Mouse (Mus musculus) Patski (cell line): ENCODE data around the gene Prpf8. TPM values are rescaled to one million over a fixed set of nuclear protein-coding genes. Genes with fewer than 3 reads are reported as not detected.

Experiments used
- ATAC-seq: fragments of 100-300 bp; one replicate; pipeline ENCODE4 v1.8.0; 2021
- CTCF ChIA-PET: fragments of 350-600 bp; sonication (Branson Sonifier 250); formaldehyde crosslinking; loops from one replicate; lab custom pipeline; 2022; ENCODE audit warnings: inconsistent platforms; lab: Charles Lee
- POLR2A ChIA-PET: fragments of 350-600 bp; sonication (Branson Sonifier 250); formaldehyde crosslinking; loops from one replicate; lab custom pipeline; 2022; ENCODE audit warnings: antibody characterized with exemption, inconsistent platforms; lab: Charles Lee
- DNase-seq: peaks from one replicate; pipeline ENCODE4 v3.0.0-alpha.2; 2011; ENCODE audit warnings: low read depth, low spot score
- H3K27me3 ChIP-seq: fragments of 371-371 bp; one replicate; pipeline ENCODE4 v1.5.1; 2021
- CTCF ChIP-seq: fragments of 100-300 bp; IDR thresholded peaks from one replicate; pipeline ENCODE4 v1.5.1; 2021
- in situ Hi-C: fragments of 300-500 bp; cut with MboI; formaldehyde crosslinking; loops from 3 replicates; pipeline ENCODE4 v1.11.1; 2018; ENCODE audit warnings: low pct_unique_long_range_greater_than_20kb, mixed read lengths
- polyA plus RNA-seq: library from polyadenylated mRNA; unstranded; gene quantifications from one replicate; pipeline ENCODE4 v1.2.3, GENCODE M21; 2021

Gene Prpf8
- polyA plus RNA-seq, 1 experiment from 2014 or later = 132 TPM

GRCm38 (mm10) chr11:75536255-75537024 is 49.8 kb downstream of the Prpf8 start:
- in situ Hi-C loops = no loop called here
- ChIA-PET POLR2A (interaction anchor here (0.9 kb wide), 1 partner anchor 22 kb away, joined by 3 read pairs; no protein-coding TSS in a partner anchor), CTCF (no interaction called here)

DNA sequence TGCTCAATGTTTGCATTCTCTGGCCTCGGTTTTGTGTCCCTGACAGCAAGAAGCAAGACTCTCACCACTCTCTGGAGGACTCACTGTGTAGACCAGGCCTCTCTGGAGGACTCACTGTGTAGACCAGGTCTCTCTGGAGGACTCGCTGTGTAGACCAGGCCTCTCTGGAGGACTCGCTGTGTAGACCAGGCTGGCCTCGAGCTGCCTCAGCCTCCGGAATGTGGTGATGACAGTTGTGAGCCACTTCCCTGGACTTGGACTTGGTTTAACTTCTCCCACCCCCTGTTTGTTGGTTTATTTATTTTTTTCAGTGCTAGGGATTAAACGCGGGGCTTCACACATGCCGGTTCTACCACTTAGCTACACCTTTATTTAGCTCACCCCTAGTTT is 50.4 kb downstream of the Prpf8 start:
- no peaks in the 10 kb centered on the region for H3K27me3 ChIP-seq
- ChIA-PET POLR2A (no interaction called here), CTCF (no interaction called here)
- in situ Hi-C loops = no loop called here
- no peak for TF ChIP-seq CTCF
- ATAC-seq (no peak), DNase-seq (no peak)

More at GRCm38 (mm10) chr11:75536255-75537024, 49.8 kb downstream of the Prpf8 start:
- no peaks in the 10 kb centered on the region for H3K27me3 ChIP-seq
- no peak for ATAC-seq
- no peak for DNase-seq
- TF ChIP-seq CTCF = no peak

GRCm38 (mm10) chr11:75537491-75538183 is 51.0 kb downstream of the Prpf8 start:
- DNase-seq = no peak
- ChIA-PET POLR2A (no interaction called here), CTCF (no interaction called here)
- no peak for ATAC-seq
- H3K27me3 ChIP-seq = no peaks in the 10 kb centered on the region
- in situ Hi-C loops = no loop called here
- no peak for TF ChIP-seq CTCF

- TF ChIP-seq CTCF = no peak
- in situ Hi-C loops = no loop called here
- CTCF ChIA-PET = no interaction called here
- no peak for ATAC-seq
- no peak for DNase-seq
- POLR2A ChIA-PET = no interaction called here
- no peaks in the 10 kb centered on the region for H3K27me3 ChIP-seq
Measured at GRCm38 (mm10) chr11:75538184-75538969, 51.8 kb downstream of the Prpf8 start.

- ATAC-seq = no peak
- POLR2A ChIA-PET = no interaction called here
- no peaks in the 10 kb centered on the region for H3K27me3 ChIP-seq
- no peak for DNase-seq
- TF ChIP-seq CTCF = no peak
- in situ Hi-C loops = no loop called here
- CTCF ChIA-PET = no interaction called here
Measured at GRCm38 (mm10) chr11:75538970-75539299, 52.3 kb downstream of the Prpf8 start.

GRCm38 (mm10) chr11:75540209-75540608 is 53.6 kb downstream of the Prpf8 start:
- ATAC-seq (no peak), DNase-seq (no peak)
- in situ Hi-C loops = no loop called here
- ChIA-PET POLR2A (interaction anchor here (1.9 kb wide), 1 partner anchor 9 kb away, joined by 5 read pairs; the partner anchor contains the start of gene Slc43a2), CTCF (interaction anchor here (1.0 to 1.5 kb wide), 3 partner anchors 10 to 34 kb away, joined by 3 to 4 read pairs (median 3); no protein-coding TSS in a partner anchor)
- no peaks in the 10 kb centered on the region for H3K27me3 ChIP-seq
- TF ChIP-seq CTCF = no peak

- DNase-seq = no peak
- no peaks in the 10 kb centered on the region for H3K27me3 ChIP-seq
- in situ Hi-C loops = no loop called here
- ATAC-seq = no peak
- no peak for TF ChIP-seq CTCF
- ChIA-PET CTCF (interaction anchor here (1.0 to 1.5 kb wide), 4 partner anchors 11 to 33 kb away, joined by 3 to 4 read pairs (median 4); no protein-coding TSS in a partner anchor), POLR2A (interaction anchor here (1.9 kb wide), 1 partner anchor 9 kb away, joined by 5 read pairs; the partner anchor contains the start of gene Slc43a2)
Measured at GRCm38 (mm10) chr11:75540710-75541581, 54.3 kb downstream of the Prpf8 start.

DNA sequence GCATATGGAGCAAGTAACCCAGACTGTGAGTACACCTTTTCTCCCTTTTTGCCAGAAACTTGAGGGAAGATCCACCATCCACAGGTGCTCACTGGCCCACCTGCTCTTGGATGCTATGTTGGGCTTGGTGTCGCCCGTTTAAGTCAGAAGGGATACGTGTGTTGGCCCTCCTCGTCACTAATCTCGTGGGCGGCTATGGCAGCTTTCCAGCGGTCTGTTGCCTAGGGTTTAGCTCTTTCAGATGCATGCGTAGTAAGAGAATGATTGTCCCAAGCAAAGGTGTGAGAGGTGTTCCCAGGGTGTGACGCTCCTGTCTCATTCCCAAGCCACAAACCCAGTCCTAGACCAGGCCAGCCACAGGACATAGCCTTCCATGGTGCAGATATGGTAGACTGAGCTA is 58.1 kb downstream of the Prpf8 start:
- TF ChIP-seq CTCF = no peak
- DNase-seq (no peak), ATAC-seq (no peak)
- no peaks in the 10 kb centered on the region for H3K27me3 ChIP-seq
- in situ Hi-C loops = no loop called here
- POLR2A ChIA-PET = no interaction called here
- CTCF ChIA-PET = no interaction called here

GRCm38 (mm10) chr11:75546057-75546456 is 59.4 kb downstream of the Prpf8 start:
- CTCF ChIA-PET = interaction anchor here (1.3 kb wide), 1 partner anchor 144 kb away, joined by 3 read pairs; no protein-coding TSS in a partner anchor
- no peak for ATAC-seq
- POLR2A ChIA-PET = no interaction called here
- in situ Hi-C loops = no loop called here
- TF ChIP-seq CTCF = no peak
- no peak for DNase-seq
- H3K27me3 ChIP-seq = no peaks in the 10 kb centered on the region
